Mouse (Mus musculus) hindbrain, embryonic 10.5 days (tissue): ENCODE measurements around the gene Ift122. TPM values are rescaled to one million over a fixed set of nuclear protein-coding genes. Genes with fewer than 3 reads are reported as not detected.

Experiments used
- DNase-seq: peaks from one replicate; pipeline ENCODE4 v3.0.0-alpha.2; 2017; ENCODE audit warnings: low spot score
- H3K27ac ChIP-seq: fragments of 300-500 bp; sonication (generic); 2 replicates; pipeline ENCODE4 v1.5.1; 2016; ENCODE audit warnings: mild to moderate bottlenecking, moderate library complexity
- H3K27me3 ChIP-seq: fragments of 300-500 bp; sonication (generic); 2 replicates; pipeline ENCODE4 v1.6.1; 2016; ENCODE audit warnings: mild to moderate bottlenecking; ENCODE audit not compliant: poor library complexity, insufficient read depth, severe bottlenecking
- H3K36me3 ChIP-seq: fragments of 300-500 bp; sonication (generic); 2 replicates; pipeline ENCODE4 v1.6.1; 2016; ENCODE audit warnings: mild to moderate bottlenecking, moderate library complexity
- H3K4me1 ChIP-seq: fragments of 300-500 bp; sonication (generic); replicated peaks from 2 replicates; pipeline ENCODE4 v1.6.1; 2016; ENCODE audit warnings: mild to moderate bottlenecking
- H3K4me3 ChIP-seq: fragments of 300-500 bp; sonication (generic); 2 replicates; pipeline ENCODE4 v1.5.1; 2016; ENCODE audit warnings: mild to moderate bottlenecking, moderate library complexity
- H3K9me3 ChIP-seq: fragments of 300-500 bp; sonication (generic); 2 replicates; pipeline ENCODE4 v1.6.1; 2016; ENCODE audit warnings: mild to moderate bottlenecking, moderate library complexity
- WGBS: fragments of 180-500 bp; shearing (Covaris S2); methylation state at CpG from one replicate; pipeline ENCODE4 v1.1.7; 2016; 5-methylcytosine and 5-hydroxymethylcytosine counted together
- polyA plus RNA-seq: library from polyadenylated mRNA; unstranded; fragments of >200 nt; fragmentation: Nextera tagmentation; extraction: Ambion mirVana; gene quantifications from 2 replicates; pipeline ENCODE4 v1.2.1, GENCODE M21; 2016

Ift122 gene
- polyA plus RNA-seq, 1 experiment from 2014 or later: 28.8 TPM

GRCm38 (mm10) chr6:115886894-115887293, 33.6 kb downstream of the Ift122 start:
- Histone ChIP-seq H3K4me1 (peaks cover 11% of the 10 kb centered on the region), H3K4me3 (no peak overlapping the region), H3K36me3 (peaks cover 79% of the 10 kb centered on the region), H3K9me3 (peaks cover 7% of the 10 kb centered on the region; the same call in 1 of the 2 replicates), H3K27ac (no peak overlapping the region), H3K27me3 (no peaks in the 10 kb centered on the region)
- WGBS: 69% methylated on average over 4 of the region's 4 CpGs
- no peak for DNase-seq

GRCm38 (mm10) chr6:115888296-115888695, 35.0 kb downstream of the Ift122 start:
- 94% methylated on average over 3 of the region's 3 CpGs for WGBS
- no peak overlapping the region for H3K4me3 ChIP-seq

DNA sequence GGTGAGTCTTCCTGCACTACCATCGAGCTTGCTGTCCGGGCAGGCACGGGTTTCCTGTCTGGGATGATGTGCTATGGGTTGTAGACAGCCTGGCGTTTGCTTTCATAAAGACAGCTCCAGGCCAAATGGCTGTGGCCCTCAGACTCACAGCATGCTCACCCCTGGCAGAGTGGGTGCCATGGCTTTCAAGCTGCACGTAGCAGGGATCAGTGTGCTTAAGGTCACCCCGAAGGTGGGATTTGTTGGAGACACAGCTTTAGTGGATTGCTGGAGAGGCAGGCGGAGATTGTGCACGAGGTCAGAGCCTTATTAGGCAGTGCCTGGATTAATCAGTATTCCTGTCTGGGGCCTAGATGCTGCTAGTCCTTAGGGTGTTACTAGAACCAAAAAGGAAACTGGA, 37.3 kb downstream of the Ift122 start:
- Histone ChIP-seq H3K27ac (0 out of 2 replicates have a peak overlapping the region, but pooled peaks have one; percentile 12), H3K9me3 (peaks cover 7% of the 10 kb centered on the region; the same call in 1 of the 2 replicates), H3K36me3 (peaks cover 89% of the 10 kb centered on the region), H3K4me1 (peaks cover 16% of the 10 kb centered on the region), H3K27me3 (no peaks in the 10 kb centered on the region), H3K4me3 (no peak overlapping the region)
- DNase-seq: no peak
- WGBS: 85% methylated on average over 8 of the region's 8 CpGs

More at GRCm38 (mm10) chr6:115888296-115888695, 35.0 kb downstream of the Ift122 start:
- peak; percentile 29 for DNase-seq
- peaks cover 16% of the 10 kb centered on the region for H3K4me1 ChIP-seq
- H3K27ac ChIP-seq: no peak overlapping the region
- H3K9me3 ChIP-seq: peaks cover 7% of the 10 kb centered on the region; the same call in 1 of the 2 replicates
- H3K27me3 ChIP-seq: no peaks in the 10 kb centered on the region
- H3K36me3 ChIP-seq: peaks cover 88% of the 10 kb centered on the region

GRCm38 (mm10) chr6:115891061-115891460, 37.8 kb downstream of the Ift122 start:
- Histone ChIP-seq H3K9me3 (peaks cover 7% of the 10 kb centered on the region; the same call in 1 of the 2 replicates), H3K4me1 (peaks cover 16% of the 10 kb centered on the region), H3K27me3 (no peaks in the 10 kb centered on the region), H3K27ac (0 out of 2 replicates have a peak overlapping the region, but pooled peaks have one; percentile 12), H3K4me3 (no peak overlapping the region), H3K36me3 (peaks cover 88% of the 10 kb centered on the region)
- WGBS: 75% methylated on average over 6 of the region's 6 CpGs
- no peak for DNase-seq

- peaks cover 16% of the 10 kb centered on the region for H3K4me1 ChIP-seq
- H3K27me3 ChIP-seq: no peaks in the 10 kb centered on the region
- H3K27ac ChIP-seq: no peak overlapping the region
- H3K36me3 ChIP-seq: peaks cover 90% of the 10 kb centered on the region
- no peak for DNase-seq
- peaks cover 7% of the 10 kb centered on the region; the same call in 1 of the 2 replicates for H3K9me3 ChIP-seq
- WGBS: 61% methylated on average over 8 of the region's 8 CpGs
- no peak overlapping the region for H3K4me3 ChIP-seq
Measured at GRCm38 (mm10) chr6:115891497-115892061, 38.3 kb downstream of the Ift122 start.

GRCm38 (mm10) chr6:115892363-115892762, 39.1 kb downstream of the Ift122 start:
- DNase-seq: no peak
- Histone ChIP-seq H3K36me3 (peaks cover 87% of the 10 kb centered on the region), H3K27me3 (no peaks in the 10 kb centered on the region), H3K4me1 (peaks cover 16% of the 10 kb centered on the region), H3K27ac (no peak overlapping the region; the same call in 1 of the 2 replicates), H3K9me3 (peaks cover 7% of the 10 kb centered on the region; the same call in 1 of the 2 replicates), H3K4me3 (no peak overlapping the region)
- WGBS: 78% methylated on average over 3 of the region's 3 CpGs

DNA sequence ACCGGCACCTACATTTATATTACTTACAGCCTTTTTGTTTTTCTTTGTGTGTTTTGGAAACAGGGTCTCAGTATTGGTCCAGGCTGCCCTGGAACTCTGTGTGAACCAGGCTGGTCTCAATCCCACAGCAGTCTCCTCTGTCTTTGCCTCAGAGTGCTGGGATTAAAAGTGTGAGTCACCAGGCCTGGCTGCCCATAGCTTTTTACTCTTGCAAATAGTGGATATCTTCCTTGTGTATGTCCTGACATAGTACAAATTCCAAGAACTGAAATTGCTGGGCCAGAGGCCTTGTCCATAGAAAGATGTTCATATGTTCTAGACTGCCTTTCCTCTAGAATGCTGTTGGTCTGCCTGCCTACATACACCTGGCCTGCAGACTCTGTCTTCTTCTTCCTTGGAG, 43.1 kb downstream of the Ift122 start:
- DNase-seq: no peak
- H3K4me3 ChIP-seq: no peak overlapping the region
- peaks cover 70% of the 10 kb centered on the region for H3K36me3 ChIP-seq
- no peaks in the 10 kb centered on the region for H3K9me3 ChIP-seq
- peaks cover 15% of the 10 kb centered on the region for H3K4me1 ChIP-seq
- no peak overlapping the region for H3K27ac ChIP-seq
- 47% methylated on average over 1 of the region's 1 CpGs for WGBS
- H3K27me3 ChIP-seq: no peaks in the 10 kb centered on the region

- 75% methylated on average over 4 of the region's 4 CpGs for WGBS
- peaks cover 11% of the 10 kb centered on the region for H3K4me1 ChIP-seq
Measured at GRCm38 (mm10) chr6:115897117-115897516, 43.8 kb downstream of the Ift122 start.

GRCm38 (mm10) chr6:115897926-115898520, 44.8 kb downstream of the Ift122 start:
- no peak for DNase-seq
- no peak overlapping the region for H3K4me3 ChIP-seq
- H3K27ac ChIP-seq: no peak overlapping the region
- WGBS: 80% methylated on average over 7 of the region's 7 CpGs
- no peaks in the 10 kb centered on the region for H3K27me3 ChIP-seq
- peaks cover 7% of the 10 kb centered on the region for H3K4me1 ChIP-seq
- H3K36me3 ChIP-seq: peaks cover 66% of the 10 kb centered on the region
- H3K9me3 ChIP-seq: no peaks in the 10 kb centered on the region

More at GRCm38 (mm10) chr6:115897117-115897516, 43.8 kb downstream of the Ift122 start:
- Histone ChIP-seq H3K27me3 (no peaks in the 10 kb centered on the region), H3K36me3 (peaks cover 66% of the 10 kb centered on the region), H3K4me3 (no peak overlapping the region), H3K27ac (no peak overlapping the region), H3K9me3 (no peaks in the 10 kb centered on the region)
- no peak for DNase-seq

DNA sequence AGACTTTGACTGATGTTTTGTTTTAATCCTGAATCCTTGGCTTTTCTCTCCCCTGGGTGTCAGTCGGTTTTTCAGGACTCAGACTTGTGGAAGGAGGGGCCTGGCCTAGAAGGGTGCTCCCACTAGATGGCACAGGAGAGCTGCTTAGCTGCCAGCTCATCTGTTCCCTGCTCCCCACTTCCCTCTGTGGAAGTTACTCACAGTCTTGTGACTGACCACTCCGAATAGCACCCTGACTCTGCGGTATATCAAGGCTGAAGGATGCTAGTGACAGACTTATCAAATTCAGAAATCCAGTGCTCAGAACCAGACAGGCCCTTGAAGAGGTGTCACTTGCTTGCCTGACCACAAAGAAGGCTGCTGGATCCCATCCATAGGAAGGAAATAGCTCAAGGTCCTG, 47.8 kb downstream of the Ift122 start:
- H3K9me3 ChIP-seq: no peaks in the 10 kb centered on the region
- 31% methylated on average over 3 of the region's 3 CpGs for WGBS
- peak; percentile 52 for DNase-seq
- no peaks in the 10 kb centered on the region for H3K27me3 ChIP-seq
- no peak overlapping the region for H3K4me3 ChIP-seq
- H3K36me3 ChIP-seq: peaks cover 65% of the 10 kb centered on the region
- peaks cover 7% of the 10 kb centered on the region for H3K4me1 ChIP-seq
- peak overlapping the region; percentile 23; the same call in 1 of the 2 replicates for H3K27ac ChIP-seq

DNA sequence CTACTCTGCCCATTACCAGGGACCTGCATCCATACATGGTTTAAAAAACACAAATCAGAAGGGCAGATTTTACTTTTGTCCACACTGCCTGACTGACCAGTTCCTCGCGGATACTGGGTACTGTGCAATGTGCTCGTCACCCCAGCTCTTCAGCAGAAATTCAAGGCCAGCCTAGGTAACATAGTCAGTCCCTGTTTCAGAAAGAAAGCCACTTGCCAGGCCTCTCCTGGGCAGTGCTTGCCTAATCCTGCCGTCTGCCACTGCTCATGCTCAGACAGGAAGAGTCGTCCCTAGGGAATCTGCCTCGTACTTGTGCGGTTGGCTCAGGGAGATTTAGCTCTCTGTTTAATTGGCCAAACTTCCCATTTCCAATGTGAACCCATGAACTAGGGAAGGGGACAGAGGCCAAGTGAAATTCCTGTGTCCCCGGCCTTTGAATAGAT, 48.2 kb downstream of the Ift122 start:
- no peaks in the 10 kb centered on the region for H3K27me3 ChIP-seq
- peaks cover 63% of the 10 kb centered on the region for H3K36me3 ChIP-seq
- H3K9me3 ChIP-seq: no peaks in the 10 kb centered on the region
- H3K4me3 ChIP-seq: no peak overlapping the region
- WGBS: 83% methylated on average over 8 of the region's 8 CpGs
- no peak for DNase-seq
- H3K4me1 ChIP-seq: peaks cover 7% of the 10 kb centered on the region
- peak overlapping the region; percentile 23; the same call in 1 of the 2 replicates for H3K27ac ChIP-seq

GRCm38 (mm10) chr6:115902545-115902944, 49.3 kb downstream of the Ift122 start:
- H3K36me3 ChIP-seq: peaks cover 68% of the 10 kb centered on the region
- H3K4me1 ChIP-seq: peaks cover 7% of the 10 kb centered on the region
- WGBS: 87% methylated on average over 3 of the region's 3 CpGs
- no peak for DNase-seq
- H3K27me3 ChIP-seq: no peaks in the 10 kb centered on the region
- H3K27ac ChIP-seq: peak overlapping the region; percentile 31; the same call in 1 of the 2 replicates
- no peaks in the 10 kb centered on the region for H3K9me3 ChIP-seq
- H3K4me3 ChIP-seq: no peak overlapping the region

DNA sequence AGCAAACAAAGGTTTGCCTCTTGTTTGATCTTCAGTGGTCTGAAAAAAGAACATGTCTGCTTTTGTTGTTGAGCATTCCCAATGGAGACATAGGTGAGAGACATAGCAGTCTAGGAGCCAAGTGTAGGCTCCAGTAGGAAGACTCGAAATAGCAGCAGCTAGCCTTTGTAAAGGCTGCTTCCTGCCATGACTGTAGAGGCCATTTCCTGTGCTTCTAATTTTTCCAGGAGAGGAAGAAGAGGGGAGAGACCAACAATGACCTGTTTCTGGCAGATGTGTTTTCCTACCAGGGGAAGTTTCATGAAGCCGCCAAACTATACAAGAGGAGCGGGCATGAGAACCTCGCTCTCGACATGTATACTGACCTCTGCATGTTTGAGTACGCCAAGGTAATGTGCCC, 52.3 kb downstream of the Ift122 start:
- Histone ChIP-seq H3K36me3 (peaks cover 65% of the 10 kb centered on the region), H3K27ac (no peak overlapping the region), H3K27me3 (no peaks in the 10 kb centered on the region), H3K9me3 (no peaks in the 10 kb centered on the region), H3K4me1 (peaks cover 32% of the 10 kb centered on the region), H3K4me3 (no peak overlapping the region)
- DNase-seq: no peak
- WGBS: 86% methylated on average over 6 of the region's 6 CpGs
